Mouse (Mus musculus): ENCODE data around the gene Zfhx3.

DNA sequence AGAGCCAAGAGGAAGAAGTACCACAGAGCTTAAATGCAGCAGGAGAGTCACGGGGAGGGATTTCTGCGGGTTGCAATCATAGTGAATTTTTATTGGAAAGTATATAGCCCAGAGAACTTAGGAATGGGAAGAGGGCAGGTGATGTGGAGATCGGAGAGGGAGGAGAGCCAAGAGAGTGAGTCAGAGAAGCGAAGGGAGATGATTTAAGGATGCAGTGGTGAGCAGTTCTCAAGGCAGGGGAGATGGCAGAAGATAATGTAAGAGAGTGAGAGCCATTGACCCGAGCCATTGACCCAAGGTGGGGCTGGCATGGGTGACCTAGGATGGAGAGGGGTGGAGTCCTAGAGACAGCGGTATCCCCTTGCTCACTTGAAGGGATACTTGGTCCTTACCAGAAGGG lies 838.3 kb downstream of the Zfhx3 start:
- TF ChIP-seq CTCF (IDR thresholded peaks at IDR 0.05; ENCODE audit: low read depth, low read length) (no peak), POLR2A (IDR thresholded peaks at IDR 0.05; ENCODE audit: borderline replicate concordance, low read depth, low read length) (no peak)
